Mouse (Mus musculus) frontal cortex, postnatal 14 days (tissue): ENCODE results near the gene Nhsl1.

Source experiments
- DNase-seq, 2 experiments: peaks; one replicate each; pipeline ENCODE4 v3.0.0; 2022; ENCODE audit warnings: low spot score in 2 of 2

Nhsl1 gene

DNA sequence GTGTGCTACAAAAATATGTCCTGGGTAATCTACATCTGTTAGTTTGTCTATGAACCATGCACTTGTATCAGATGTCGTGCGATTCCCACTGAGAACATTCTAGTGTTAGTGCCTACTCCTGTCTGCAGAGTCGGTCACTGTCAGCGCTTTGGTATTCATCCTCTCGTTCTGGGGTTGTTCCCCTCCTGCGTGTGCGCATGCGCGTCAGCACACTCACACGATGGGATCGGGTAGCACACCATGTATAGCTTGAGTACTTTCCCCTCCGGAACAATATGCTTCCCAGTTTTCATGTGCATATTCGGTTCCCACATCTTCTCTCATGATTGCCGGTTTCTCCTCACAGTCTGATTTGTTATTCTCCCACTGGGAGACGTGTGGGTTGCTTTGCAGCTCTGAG, 28.4 kb downstream of the Nhsl1 start:
- DNase-seq: no peak

- DNase-seq: no peak
These were observed 32.0 kb downstream of the Nhsl1 start for GRCm38 (mm10) chr10:18350781-18351180.

- DNase-seq: no peak
These were observed 34.2 kb downstream of the Nhsl1 start for GRCm38 (mm10) chr10:18352937-18353336.

DNA sequence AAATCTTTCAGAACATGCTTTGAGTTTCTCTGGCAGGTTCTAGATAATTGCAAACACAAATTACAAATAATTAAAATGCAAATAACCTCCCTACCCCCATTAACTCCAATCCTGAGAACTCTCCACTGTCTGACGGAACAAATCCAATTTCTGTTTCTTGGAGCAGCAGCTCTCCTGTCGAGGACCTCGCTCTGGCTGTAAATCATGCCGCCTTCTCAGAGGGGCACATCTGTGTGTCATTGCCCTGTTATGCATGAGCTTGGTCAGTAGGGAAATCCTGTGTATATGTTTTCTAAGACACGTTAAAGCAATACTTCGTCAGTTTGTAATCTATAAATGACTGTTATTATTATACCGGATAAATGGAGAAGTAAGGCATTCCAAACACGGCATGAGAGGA, 35.3 kb downstream of the Nhsl1 start:
- DNase-seq: no peak

DNA sequence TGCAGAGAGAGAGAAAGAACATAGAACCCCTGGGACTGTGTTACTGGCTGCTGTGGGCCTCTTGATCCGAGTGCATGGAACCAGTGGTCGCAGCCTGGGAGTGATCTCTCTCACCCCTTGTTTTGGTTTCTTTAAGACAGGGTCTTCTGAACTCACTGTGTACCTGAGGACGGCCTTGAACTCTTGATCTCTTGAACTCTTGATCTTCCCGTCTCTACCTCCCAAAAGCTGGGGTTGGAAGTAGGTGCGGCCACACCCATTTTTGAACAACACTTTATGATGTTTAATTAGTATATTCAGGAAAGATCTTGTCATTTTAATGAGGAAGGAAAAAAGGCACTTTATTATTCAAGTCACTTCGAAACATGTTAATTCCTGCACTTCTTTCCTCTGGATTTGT, 37.7 kb downstream of the Nhsl1 start:
- DNase-seq: no peak

GRCm38 (mm10) chr10:18357212-18357611, 38.4 kb downstream of the Nhsl1 start:
- DNase-seq: no peak

GRCm38 (mm10) chr10:18358461-18358860, 39.7 kb downstream of the Nhsl1 start:
- DNase-seq: no peak

GRCm38 (mm10) chr10:18360175-18360574, 41.4 kb downstream of the Nhsl1 start:
- DNase-seq: peak; percentile 16 to 23

GRCm38 (mm10) chr10:18365432-18365831, 46.6 kb downstream of the Nhsl1 start:
- no peak for DNase-seq

- no peak for DNase-seq
These were observed 47.9 kb downstream of the Nhsl1 start for GRCm38 (mm10) chr10:18366697-18367096.

GRCm38 (mm10) chr10:18368111-18368510, 49.3 kb downstream of the Nhsl1 start:
- no peak for DNase-seq

DNA sequence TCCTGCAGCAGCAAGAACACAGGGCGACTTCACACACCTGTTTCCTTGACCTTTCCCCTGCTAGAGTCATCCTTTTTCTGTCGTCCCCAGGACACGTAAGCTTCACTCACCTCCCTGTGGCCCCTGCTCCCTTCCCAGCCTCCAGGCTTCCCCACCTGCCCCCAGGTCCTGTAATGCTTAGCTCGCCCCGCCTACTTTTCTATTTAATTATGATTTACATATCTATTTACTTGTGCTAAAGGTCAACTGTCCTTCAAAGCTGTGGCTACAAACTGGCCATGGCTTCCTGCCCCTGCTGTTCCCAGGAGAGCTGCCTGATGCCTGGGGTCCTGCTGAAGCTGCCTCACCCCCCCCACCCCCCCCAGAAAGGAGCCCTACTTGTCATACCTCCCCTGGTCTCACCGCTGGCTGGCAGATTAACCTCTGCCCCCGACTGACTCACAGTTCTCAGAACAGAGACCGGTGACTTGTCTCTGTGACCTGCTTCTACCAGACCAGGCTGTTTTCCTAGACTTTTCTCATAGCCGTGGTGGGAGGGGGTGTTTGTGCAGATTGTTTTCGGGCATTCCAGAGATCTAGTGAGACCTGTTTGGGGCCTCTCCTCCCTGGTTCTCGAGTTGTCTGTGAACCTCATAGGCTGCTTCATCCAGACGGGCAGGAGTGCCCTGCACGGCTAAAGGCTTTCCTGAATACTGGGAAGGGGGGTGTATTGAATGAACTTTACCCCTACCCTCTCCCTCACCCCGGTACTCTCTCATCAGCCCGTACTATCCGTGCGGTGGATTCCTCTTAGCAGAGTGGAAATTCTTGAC, 51.9 kb downstream of the Nhsl1 start:
- DNase-seq: no peak

GRCm38 (mm10) chr10:18371866-18372265, 53.1 kb downstream of the Nhsl1 start:
- no peak for DNase-seq

- DNase-seq: no peak
These were observed 56.5 kb downstream of the Nhsl1 start for GRCm38 (mm10) chr10:18375301-18375700.

GRCm38 (mm10) chr10:18384766-18385165, 66.0 kb downstream of the Nhsl1 start:
- DNase-seq: no peak

GRCm38 (mm10) chr10:18386224-18386623, 67.4 kb downstream of the Nhsl1 start:
- peak; percentile 17 to 35 for DNase-seq

DNA sequence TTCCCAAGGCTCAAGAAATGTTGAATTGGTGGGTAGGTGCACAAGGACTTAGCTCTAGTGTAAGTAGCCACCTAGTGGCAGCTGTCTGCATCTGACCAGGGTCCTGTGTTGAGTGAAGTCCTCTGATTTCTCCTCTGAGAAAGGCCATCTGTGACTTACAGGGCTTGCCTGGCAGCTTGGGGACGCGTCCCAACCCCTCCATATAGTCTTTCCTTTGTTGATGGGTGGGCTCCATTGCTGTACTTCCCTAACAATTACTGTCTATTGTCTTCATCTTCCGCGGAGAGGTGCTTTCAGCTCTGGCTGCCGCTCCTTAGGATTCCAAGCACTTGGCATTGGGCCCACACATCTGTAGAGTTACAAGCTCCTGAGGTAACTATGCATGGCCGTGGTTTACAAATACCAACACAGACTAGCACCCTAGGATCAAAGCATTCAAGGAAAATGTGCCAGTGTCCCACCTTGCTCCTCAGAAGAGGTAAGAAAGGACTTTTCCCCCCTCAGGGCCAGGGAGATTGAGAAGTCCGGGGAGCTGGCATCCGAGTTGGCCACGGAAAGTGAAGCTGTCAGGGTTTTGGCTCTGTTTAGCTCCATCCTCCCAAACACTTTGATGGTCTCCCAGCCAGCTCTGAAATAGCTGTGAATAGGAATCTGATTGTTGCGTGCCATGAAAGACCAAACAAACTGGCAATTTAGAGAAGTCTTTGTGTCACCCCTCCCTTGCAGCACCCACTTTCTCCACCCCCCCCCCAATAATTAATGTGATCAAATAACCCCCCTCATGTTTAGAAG, 70.2 kb downstream of the Nhsl1 start:
- DNase-seq: peak; percentile 36 to 51

- no peak for DNase-seq
These were observed 71.2 kb downstream of the Nhsl1 start for GRCm38 (mm10) chr10:18390004-18390403.

DNA sequence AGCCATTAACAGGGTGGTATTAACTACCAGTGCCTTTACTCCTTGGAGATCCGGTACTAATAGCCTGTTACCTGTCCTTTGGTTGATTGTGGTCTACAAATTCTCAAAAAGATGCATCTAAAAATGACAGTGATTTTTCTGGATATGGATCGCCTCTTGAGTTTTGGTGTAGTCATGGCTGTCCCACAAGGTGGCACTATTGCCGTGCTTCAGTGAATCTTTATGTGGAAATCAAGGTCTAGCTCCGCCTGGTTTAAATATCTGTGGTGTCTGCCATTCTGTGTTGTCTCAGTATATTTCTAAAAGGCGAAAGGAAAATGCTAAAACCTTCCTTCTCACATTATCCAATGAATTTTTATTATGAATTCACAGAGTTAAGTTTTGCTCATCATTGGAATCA, 72.8 kb downstream of the Nhsl1 start:
- DNase-seq: peak in 1 of 2 experiments; percentile 58

GRCm38 (mm10) chr10:18392268-18392667, 73.5 kb downstream of the Nhsl1 start:
- no peak for DNase-seq

- no peak for DNase-seq
These were observed 75.0 kb downstream of the Nhsl1 start for GRCm38 (mm10) chr10:18393740-18394139.

DNA sequence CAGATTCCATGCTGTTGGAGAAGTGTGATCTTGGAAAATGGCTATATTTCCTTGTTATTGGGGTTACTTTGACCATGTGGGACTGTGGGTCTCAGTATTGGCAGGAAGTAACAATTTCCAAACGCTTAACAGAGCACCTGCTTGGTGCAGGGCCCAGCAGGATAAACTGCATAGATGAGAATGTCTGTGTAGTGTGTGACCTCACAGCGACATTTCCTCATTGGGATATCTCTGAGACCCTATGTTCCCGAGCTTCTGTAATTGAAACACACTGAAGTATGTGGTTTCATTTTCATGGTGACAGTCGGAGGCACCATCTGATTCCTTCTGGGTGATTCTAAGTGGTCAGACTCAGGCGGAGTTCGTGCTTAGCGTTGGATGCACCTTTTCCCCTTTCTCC, 75.5 kb downstream of the Nhsl1 start:
- DNase-seq: no peak

GRCm38 (mm10) chr10:18400089-18400644, 81.4 kb downstream of the Nhsl1 start:
- DNase-seq: no peak
